Mouse (Mus musculus): ENCODE measurements around the gene Rsrc1.

- TF ChIP-seq CTCF (IDR thresholded peaks at IDR 0.05; ENCODE audit: low read depth, low read length) (no peak), POLR2A (IDR thresholded peaks at IDR 0.05; ENCODE audit: borderline replicate concordance, low read depth, low read length) (no peak)
These were observed 94.3 kb downstream of the Rsrc1 start for GRCm38 (mm10) chr3:67075484-67075883.

Measured in bone marrow macrophage, adult 2 months (primary cell).